Mouse (Mus musculus): ENCODE results near the gene Gsto2. TPM values are rescaled to one million over a fixed set of nuclear protein-coding genes. Genes with fewer than 3 reads are reported as not detected.

Gsto2 gene
- polyA plus RNA-seq, 1 experiment = not detected

DNA sequence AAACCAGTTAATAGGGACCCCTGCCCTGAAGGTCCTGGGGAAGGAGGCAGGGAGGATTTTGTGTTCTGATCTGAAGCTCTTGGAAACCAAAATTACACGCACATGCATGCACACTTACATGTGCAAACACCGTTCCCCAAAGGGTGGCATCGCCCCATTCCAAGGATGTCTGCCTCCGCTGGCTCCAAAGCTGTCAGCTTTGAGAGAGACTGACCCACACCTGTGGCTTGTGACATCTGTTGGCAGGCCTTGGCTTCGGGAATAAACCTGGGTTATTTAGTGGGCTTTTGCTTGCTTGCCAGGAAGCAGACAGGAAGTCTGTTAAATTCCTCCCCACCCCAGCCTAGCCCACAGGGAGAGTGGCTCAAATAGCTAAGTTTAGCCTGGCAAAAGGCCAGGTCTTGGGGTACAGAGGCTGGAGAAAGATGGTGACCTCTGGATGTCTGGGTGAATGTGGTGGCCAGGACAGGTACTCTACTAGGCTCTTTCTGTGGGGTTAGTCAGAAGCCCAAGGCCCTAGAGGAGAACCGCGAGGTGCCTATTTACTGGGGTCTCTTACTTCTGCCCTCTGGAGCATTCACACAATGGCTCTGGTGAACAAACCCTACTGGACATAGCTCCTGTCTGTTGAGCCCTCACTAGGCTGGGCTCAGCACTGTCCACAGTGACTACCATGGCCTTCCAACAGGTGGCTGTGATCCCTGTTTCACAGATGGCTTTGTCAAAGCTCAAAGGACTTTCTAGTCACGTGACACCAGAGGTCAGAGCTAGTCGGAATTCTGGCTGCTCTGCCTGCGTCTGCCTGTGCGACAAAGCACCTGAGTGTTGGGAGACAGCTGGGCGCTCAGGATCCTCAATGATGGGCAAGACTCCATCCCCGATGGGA is 37.2 kb downstream of the Gsto2 start:
- no peak for TF ChIP-seq GATA1 (IDR thresholded peaks at IDR 0.05; ENCODE audit: low read length)

DNA sequence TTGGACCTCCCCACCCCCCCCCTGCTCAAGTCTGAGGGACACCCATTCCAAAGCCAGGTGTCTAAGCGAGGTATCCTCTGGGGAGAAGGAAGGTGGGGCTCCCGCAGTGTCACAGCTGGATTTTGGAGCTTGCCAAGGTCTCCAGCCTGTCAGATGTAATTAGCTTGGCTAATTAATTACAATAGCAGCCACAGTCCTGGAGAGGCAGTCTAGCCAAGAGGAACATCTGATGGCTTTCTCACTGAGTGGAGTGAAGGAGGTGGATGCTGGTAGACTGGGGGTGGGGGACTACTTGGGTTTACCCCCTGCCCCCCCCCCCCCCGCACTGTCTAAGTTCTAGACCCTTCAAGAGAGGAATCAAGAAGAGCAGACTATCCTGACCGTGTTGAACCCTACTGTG is 38.3 kb downstream of the Gsto2 start:
- no peak for TF ChIP-seq GATA1 (IDR thresholded peaks at IDR 0.05; ENCODE audit: low read length)

DNA sequence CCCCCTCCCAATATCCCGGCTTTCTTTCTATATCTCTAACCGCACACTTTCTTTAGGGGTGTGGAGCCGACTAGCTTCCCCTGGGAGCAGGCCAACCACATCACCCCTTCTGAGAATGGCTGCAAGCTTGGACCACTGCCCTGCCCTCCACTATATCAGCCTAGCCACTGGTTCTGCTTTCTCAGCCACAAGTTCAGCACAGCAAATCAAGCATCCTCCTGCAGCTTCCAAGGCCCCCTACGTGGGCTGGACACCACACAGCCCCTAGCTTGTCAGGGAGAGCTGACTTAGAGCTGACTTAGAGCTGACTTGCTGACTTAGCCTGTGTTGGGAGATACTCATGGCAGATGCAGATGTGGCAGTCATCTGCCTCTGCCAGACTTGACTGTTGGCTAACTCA is 39.7 kb downstream of the Gsto2 start:
- no peak for TF ChIP-seq GATA1 (IDR thresholded peaks at IDR 0.05; ENCODE audit: low read length)

DNA sequence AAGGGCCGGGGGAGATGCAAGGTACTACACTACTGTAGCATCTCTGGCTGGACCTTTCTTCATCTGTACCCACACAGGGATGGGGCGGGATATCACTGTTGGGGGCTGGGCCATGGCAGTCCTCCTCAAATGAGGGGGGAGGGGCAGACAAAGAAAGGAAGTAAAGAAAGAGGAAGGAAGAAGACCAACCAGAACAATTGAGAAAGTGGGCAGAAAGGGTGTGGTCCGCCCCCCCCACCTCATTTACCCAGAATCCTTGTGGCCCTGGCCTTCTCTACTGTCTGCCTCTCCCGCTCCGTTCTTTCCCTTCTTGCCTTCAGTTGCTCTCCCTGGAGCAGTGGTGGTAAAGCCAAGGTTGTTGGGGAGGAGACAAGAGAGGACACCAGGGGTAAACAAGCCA is 40.3 kb downstream of the Gsto2 start:
- no peak for TF ChIP-seq GATA1 (IDR thresholded peaks at IDR 0.05; ENCODE audit: low read length)

DNA sequence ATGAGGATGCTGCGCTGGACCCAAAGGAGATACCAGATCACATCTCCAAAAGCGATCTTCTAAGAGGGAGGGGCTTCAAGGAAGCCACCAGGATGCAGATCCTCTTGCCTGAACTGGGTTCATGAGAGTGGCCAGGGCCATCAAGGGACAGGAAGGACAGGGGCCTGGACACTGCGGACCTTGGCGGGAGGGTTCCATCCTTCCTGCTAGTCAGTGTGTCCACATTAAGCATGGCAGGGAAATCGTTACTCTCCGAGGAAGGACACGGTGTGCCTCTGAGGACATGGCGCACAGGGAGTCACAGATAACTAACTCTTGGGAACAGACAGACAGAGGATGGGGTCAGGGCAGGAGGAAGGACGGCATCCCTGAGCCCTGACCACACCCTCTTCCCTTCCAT is 42.3 kb downstream of the Gsto2 start:
- TF ChIP-seq GATA1 (IDR thresholded peaks at IDR 0.05; ENCODE audit: low read length) = no peak

DNA sequence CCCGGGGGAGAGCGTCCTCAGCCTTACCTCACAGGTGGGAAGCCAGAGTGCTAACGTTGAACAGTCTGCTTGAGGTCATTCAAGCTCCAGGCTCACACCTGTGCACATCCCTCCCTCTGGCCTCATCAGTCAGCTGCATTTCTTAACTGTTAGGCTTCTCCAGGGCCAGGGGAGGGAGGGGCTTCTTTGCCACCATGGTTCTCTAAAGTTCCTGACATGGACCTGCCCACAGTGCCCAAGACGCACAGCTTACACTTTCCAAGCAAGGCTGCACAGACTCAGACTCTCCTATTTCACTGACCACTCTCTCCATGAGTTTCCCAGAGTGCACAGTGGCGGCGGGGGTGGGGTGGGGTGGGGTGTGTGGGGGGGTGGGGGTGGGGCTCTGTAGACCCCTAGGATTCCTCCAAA is 43.6 kb downstream of the Gsto2 start:
- no peak for TF ChIP-seq GATA1 (IDR thresholded peaks at IDR 0.05; ENCODE audit: low read length)

DNA sequence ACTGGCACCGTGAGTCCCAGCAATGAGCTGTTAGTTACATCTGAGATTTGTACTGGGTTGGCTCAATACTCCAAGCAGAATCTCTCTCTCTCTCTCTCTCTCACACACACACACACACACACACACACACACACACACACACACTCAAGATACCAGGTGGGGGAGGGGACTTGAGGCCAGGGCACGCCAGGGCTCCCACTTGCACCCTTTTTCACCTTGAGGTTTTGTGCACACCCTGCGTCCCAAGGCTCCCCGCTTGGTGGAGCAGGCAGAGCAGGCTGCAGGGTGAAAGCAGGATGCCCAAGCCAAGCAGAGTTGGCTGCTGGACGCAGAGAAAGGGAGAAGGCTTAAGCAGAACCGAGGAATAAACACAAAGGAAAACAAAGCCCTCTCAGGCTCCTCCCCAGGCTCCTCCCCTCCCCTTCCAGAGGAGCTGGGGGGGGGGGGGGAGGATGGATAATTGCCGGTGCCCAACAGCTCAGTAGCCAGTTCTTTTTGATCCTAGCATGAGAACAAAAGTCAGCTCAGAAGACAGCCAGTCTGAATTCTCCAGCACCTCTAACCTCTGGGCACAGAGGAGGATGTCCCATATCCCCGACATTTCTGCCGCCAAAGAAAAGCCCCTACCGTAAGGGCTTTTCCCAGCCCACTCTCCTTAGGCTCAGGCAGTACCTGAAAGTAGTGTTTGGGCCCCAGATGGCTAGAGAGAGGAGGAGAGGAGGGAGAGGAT is 44.2 kb downstream of the Gsto2 start:
- no peak for TF ChIP-seq GATA1 (IDR thresholded peaks at IDR 0.05; ENCODE audit: low read length)

DNA sequence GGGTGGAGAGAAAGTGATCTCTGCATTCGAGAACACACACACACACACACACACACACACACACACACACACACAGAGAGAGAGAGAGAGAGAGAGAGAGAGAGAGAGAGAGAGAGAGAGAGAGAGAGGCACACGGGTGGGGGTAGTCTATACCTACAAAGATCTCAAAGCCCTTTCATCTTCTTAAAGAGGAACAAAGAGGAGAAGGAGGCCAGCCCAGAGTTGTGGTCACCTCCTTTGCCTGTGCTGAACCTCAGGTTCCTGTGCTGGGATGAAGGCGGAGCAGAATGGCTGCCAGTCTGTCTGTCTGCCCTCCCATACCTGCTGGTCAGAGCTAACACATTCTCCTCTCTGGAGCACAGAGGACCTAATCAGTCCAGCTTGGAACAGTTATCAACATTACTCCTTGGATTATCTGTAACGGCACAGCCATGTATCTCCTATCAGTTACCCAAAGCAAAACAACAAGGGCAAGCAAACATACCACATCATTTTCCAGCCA is 44.8 kb downstream of the Gsto2 start:
- no peak for TF ChIP-seq GATA1 (IDR thresholded peaks at IDR 0.05; ENCODE audit: low read length)

DNA sequence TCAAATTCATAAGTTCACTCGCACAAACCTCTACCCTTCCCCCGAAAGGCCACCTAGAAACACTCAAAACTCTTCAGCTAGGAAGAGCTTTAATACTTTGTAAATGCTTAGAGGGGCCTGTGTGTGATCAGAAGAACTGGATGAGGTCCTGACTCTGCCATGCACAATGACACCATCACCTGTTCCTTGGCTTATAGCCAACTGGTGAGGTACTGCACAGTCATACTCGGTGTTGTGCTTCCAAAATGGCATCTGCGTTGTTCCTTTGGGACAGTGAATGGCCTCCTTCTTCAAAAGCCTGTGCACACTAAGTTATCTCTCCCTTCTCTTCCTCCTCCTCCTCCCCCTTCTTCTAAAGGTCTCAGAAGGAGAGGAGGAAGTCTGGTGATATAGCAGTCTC is 45.4 kb downstream of the Gsto2 start:
- no peak for TF ChIP-seq GATA1 (IDR thresholded peaks at IDR 0.05; ENCODE audit: low read length)

DNA sequence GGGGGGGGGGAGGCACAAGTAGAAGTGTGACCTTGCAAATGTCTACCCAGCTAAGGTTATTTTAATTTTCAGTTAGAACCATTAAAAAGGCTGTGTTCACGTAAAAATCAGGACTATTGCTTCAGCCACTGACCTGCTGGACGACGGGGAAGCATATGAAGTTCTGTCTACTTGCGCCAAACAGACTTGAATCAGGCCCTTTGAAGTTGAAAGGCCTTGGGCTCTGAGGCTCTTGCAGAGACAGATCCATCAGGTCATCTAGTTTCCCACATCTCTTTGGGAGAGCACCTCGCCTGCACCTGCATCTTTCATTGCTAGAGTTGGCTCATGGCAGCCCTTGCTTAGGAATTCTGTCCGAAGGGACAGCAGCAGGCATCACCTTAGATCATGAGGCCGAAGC is 48.0 kb downstream of the Gsto2 start:
- no peak for TF ChIP-seq GATA1 (IDR thresholded peaks at IDR 0.05; ENCODE audit: low read length)

DNA sequence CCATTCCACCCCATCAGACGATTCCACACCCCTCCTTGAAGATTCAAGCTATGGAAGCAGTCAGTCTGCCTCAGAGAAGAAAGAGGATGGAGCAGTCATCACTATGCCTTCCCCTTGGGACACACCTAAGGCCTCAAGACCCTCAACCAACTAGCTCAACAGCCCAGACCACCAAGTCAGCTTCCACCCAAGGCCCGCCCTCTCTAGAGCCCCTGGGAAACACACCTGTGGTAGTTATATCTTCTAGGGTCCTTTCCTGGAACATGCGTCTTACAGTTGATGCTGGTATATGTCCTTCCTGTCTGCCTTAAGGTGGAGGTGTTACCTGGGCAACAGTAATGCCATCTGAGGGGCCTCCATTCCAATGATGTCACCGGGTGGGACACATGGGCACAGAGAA is 48.9 kb downstream of the Gsto2 start:
- TF ChIP-seq GATA1 (IDR thresholded peaks at IDR 0.05; ENCODE audit: low read length) = no peak

DNA sequence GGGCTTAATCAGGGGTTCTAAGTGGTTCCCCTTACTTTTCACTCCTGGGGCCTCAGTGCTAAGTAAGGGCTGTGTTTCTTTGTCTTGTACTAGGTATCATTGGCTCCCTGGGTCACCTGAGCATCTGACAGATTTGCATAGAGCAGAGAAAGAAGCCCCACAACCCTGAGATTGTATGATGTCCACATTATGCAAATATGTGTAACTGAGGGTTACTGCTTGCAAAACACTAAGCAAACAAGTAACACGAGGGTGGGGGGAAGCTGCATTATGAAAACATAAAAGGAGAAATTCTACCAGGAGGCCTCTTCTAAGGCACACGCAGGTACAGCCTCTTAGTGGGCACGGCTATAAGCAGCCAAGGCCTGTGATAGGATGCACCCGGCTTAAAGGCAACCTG is 49.9 kb downstream of the Gsto2 start:
- TF ChIP-seq GATA1 (IDR thresholded peaks at IDR 0.05; ENCODE audit: low read length) = no peak

DNA sequence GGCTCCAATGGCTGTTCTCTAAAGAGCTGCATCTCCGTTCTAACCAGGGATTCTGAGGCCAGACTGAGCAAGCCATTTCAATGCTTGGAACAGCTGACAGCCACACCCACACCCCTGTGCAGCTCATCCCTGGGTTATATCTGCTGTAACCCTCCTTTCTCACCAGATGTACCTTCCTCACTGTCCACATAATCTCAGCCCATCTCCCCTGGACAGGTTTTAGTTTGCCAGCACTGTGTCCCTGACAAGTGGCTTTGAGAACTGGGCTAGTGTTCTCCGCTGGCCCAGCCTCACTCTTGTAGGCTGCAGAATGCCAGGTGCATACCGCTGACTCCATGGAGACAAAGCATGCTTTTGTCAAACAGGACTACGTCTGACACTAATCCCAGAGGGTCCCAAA is 52.1 kb downstream of the Gsto2 start:
- TF ChIP-seq GATA1 (IDR thresholded peaks at IDR 0.05; ENCODE audit: low read length) = no peak

DNA sequence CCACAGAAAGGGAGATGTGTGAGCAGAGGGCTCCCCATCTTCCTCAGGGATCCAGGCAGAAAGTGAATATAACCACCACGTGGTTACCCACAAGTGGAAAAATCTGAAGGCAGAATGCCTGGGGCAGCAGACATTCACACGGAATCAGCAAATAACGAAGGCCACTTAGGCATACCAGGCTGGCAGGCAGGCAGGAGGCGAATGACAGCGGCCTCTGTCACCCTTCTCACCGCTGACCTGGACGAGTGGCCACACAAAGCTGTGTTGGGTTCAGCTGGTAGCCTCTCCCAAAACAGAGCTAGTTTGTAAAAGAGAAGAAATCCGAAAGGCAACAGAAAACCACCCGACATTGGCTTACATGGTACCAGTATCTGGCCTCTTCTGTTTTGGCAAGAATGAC is 52.7 kb downstream of the Gsto2 start:
- TF ChIP-seq GATA1 (IDR thresholded peaks at IDR 0.05; ENCODE audit: low read length) = no peak

DNA sequence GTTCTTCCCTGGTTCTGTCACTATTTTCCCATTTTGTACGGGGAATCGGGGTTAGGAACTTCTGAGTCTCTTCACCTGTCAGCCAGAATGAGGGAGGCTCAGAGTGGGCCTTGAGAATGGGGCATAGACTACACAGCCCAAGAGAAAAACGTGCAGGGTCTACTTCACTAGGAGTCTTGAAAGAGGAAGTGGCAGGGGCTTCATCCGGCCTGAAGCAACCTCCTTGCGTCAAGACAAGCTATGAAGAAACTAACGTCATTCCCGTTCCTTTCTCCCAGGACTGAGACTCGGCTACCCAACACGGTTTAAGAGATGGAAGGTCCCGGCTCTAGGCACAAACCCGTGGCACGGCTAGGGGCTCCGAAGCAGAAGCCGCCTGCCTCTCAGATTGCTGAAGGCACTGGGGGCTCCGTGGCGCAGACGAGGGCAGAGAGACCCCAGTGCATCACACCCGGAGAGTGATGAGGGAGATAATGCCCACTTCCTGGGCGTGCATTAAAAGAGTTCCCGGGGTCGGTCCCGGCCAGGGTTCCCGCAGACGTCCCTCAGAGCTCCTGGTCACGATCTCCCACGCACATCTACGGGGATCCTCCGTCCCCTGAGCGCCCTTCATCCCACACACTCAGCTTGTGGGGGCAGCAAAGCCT is 53.2 kb downstream of the Gsto2 start:
- TF ChIP-seq GATA1 (IDR thresholded peaks at IDR 0.05; ENCODE audit: low read length) = no peak

Data from G1E-ER4 (cell line).